Mouse (Mus musculus) hindbrain, embryonic 15.5 days (tissue): ENCODE results near the gene Eif3d. TPM values are rescaled to one million over a fixed set of nuclear protein-coding genes. Genes with fewer than 3 reads are reported as not detected.

Experiments used
- ATAC-seq: fragments of 200-750 bp; cut with Nextera tagmentation; 2 replicates; pipeline ENCODE4 v1.8.0; 2017; ENCODE audit warnings: low read depth, moderate number of reproducible peaks, moderate TSS enrichment; ENCODE audit not compliant: low FRiP score
- H3K27ac ChIP-seq: fragments of 300-500 bp; sonication (generic); replicated peaks from 2 replicates; pipeline ENCODE4 v1.5.1; 2015; ENCODE audit warnings: mild to moderate bottlenecking, inconsistent platforms
- H3K27me3 ChIP-seq: fragments of 300-500 bp; sonication (generic); 2 replicates; pipeline ENCODE4 v1.6.1; 2015; ENCODE audit warnings: control low read depth, inconsistent platforms
- H3K36me3 ChIP-seq: fragments of 300-500 bp; sonication (generic); 2 replicates; pipeline ENCODE4 v1.6.1; 2015; ENCODE audit warnings: control low read depth, inconsistent platforms
- H3K4me1 ChIP-seq: fragments of 300-500 bp; sonication (generic); replicated peaks from 2 replicates; pipeline ENCODE4 v1.6.1; 2015; ENCODE audit warnings: control low read depth, inconsistent platforms
- H3K4me2 ChIP-seq: fragments of 300-500 bp; sonication (generic); 2 replicates; pipeline ENCODE4 v1.6.1; 2015; ENCODE audit warnings: moderate library complexity, mild to moderate bottlenecking, inconsistent platforms
- H3K4me3 ChIP-seq: fragments of 300-500 bp; sonication (generic); 2 replicates; pipeline ENCODE4 v1.5.1; 2015; ENCODE audit warnings: mild to moderate bottlenecking, inconsistent platforms
- H3K9ac ChIP-seq: fragments of 300-500 bp; sonication (generic); 2 replicates; pipeline ENCODE4 v1.6.1; 2015; ENCODE audit warnings: inconsistent platforms
- H3K9me3 ChIP-seq: fragments of 300-500 bp; sonication (generic); 2 replicates; pipeline ENCODE4 v1.6.1; 2016; ENCODE audit warnings: control low read depth, inconsistent platforms
- WGBS: fragments of 180-500 bp; shearing (Covaris S2); methylation state at CpG from one replicate; pipeline ENCODE4 v1.1.7; 2015; 5-methylcytosine and 5-hydroxymethylcytosine counted together
- polyA plus RNA-seq: library from polyadenylated mRNA; unstranded; fragments of >200 nt; fragmentation: Nextera tagmentation; extraction: Ambion mirVana; gene quantifications from 2 replicates; pipeline ENCODE4 v1.2.1, GENCODE M21; 2015

Eif3d gene
- polyA plus RNA-seq, 1 experiment from 2014 or later = 170 TPM

GRCm38 (mm10) chr15:77974165-77974841 lies 3.7 kb upstream of the Eif3d start:
- Histone ChIP-seq H3K36me3 (no peaks in the 10 kb centered on the region), H3K9me3 (no peaks in the 10 kb centered on the region), H3K4me1 (peaks cover 16% of the 10 kb centered on the region), H3K4me3 (no peak overlapping the region), H3K4me2 (no peak overlapping the region), H3K27me3 (no peaks in the 10 kb centered on the region), H3K9ac (no peak overlapping the region), H3K27ac (no peak overlapping the region)
- ATAC-seq = no peak
- WGBS = 80% methylated on average over 6 of the region's 6 CpGs

GRCm38 (mm10) chr15:77969940-77970469 lies 608 bp downstream of the Eif3d start:
- peak overlapping the region; percentile 90 for H3K4me2 ChIP-seq
- peak overlapping the region; percentile 94 for H3K9ac ChIP-seq
- WGBS = 3% methylated on average over 15 of the region's 15 CpGs
- peak overlapping the region; percentile 90 for H3K4me3 ChIP-seq
- 0 out of 2 replicates have a peak, but pooled peaks have one; percentile 7 for ATAC-seq
- H3K36me3 ChIP-seq = peaks cover 32% of the 10 kb centered on the region
- peak overlapping the region; percentile 99 for H3K27ac ChIP-seq
- peaks cover 26% of the 10 kb centered on the region for H3K4me1 ChIP-seq
- no peaks in the 10 kb centered on the region for H3K27me3 ChIP-seq
- H3K9me3 ChIP-seq = no peaks in the 10 kb centered on the region

- no peak overlapping the region for H3K4me2 ChIP-seq
- no peak overlapping the region for H3K9ac ChIP-seq
- WGBS = 85% methylated on average over 9 of the region's 9 CpGs
- no peaks in the 10 kb centered on the region for H3K9me3 ChIP-seq
- H3K4me3 ChIP-seq = no peak overlapping the region
- peaks cover 18% of the 10 kb centered on the region for H3K4me1 ChIP-seq
- no peak for ATAC-seq
- no peaks in the 10 kb centered on the region for H3K27me3 ChIP-seq
- no peak overlapping the region for H3K27ac ChIP-seq
- peaks cover 81% of the 10 kb centered on the region for H3K36me3 ChIP-seq
Observed at GRCm38 (mm10) chr15:77965117-77965528, 5.5 kb downstream of the Eif3d start.

- Histone ChIP-seq H3K27ac (no peak overlapping the region), H3K9me3 (no peaks in the 10 kb centered on the region), H3K27me3 (no peaks in the 10 kb centered on the region), H3K36me3 (peaks cover 87% of the 10 kb centered on the region), H3K4me2 (no peak overlapping the region), H3K9ac (no peak overlapping the region), H3K4me1 (no peaks in the 10 kb centered on the region; the same call in 1 of the 2 replicates), H3K4me3 (no peak overlapping the region)
- 96% methylated on average over 5 of the region's 5 CpGs for WGBS
- no peak for ATAC-seq
Observed at GRCm38 (mm10) chr15:77962447-77962846, 8.2 kb downstream of the Eif3d start.

- Histone ChIP-seq H3K9me3 (no peaks in the 10 kb centered on the region), H3K9ac (no peak overlapping the region), H3K4me2 (no peak overlapping the region), H3K36me3 (peaks cover 69% of the 10 kb centered on the region), H3K27me3 (no peaks in the 10 kb centered on the region), H3K4me3 (no peak overlapping the region), H3K4me1 (peaks cover 15% of the 10 kb centered on the region), H3K27ac (no peak overlapping the region)
- 90% methylated on average over 6 of the region's 6 CpGs for WGBS
- no peak for ATAC-seq
Observed at GRCm38 (mm10) chr15:77960693-77961092, 9.9 kb downstream of the Eif3d start.

- H3K9me3 ChIP-seq = no peaks in the 10 kb centered on the region
- H3K4me1 ChIP-seq = peaks cover 35% of the 10 kb centered on the region
- no peak overlapping the region for H3K4me2 ChIP-seq
- no peak for ATAC-seq
- H3K36me3 ChIP-seq = peaks cover 43% of the 10 kb centered on the region
- H3K9ac ChIP-seq = no peak overlapping the region
- H3K27me3 ChIP-seq = no peaks in the 10 kb centered on the region
- H3K4me3 ChIP-seq = no peak overlapping the region
- H3K27ac ChIP-seq = no peak overlapping the region
- WGBS = 70% methylated on average over 3 of the region's 3 CpGs
Observed at GRCm38 (mm10) chr15:77958071-77958470, 12.5 kb downstream of the Eif3d start.

GRCm38 (mm10) chr15:77957625-77958024 lies 13.0 kb downstream of the Eif3d start:
- Histone ChIP-seq H3K4me2 (no peak overlapping the region), H3K9me3 (no peaks in the 10 kb centered on the region), H3K27ac (no peak overlapping the region), H3K4me3 (no peak overlapping the region), H3K36me3 (peaks cover 41% of the 10 kb centered on the region), H3K9ac (no peak overlapping the region), H3K27me3 (no peaks in the 10 kb centered on the region), H3K4me1 (peaks cover 35% of the 10 kb centered on the region)
- no peak for ATAC-seq
- WGBS = 49% methylated on average over 5 of the region's 5 CpGs

- Histone ChIP-seq H3K4me3 (peak within 1 kb of the TSS; percentile 60), H3K27ac (peak within 1 kb of the TSS; percentile 79), H3K4me2 (peak within 1 kb of the TSS; percentile 96), H3K4me1 (peaks cover 35% of the 10 kb centered on the region), H3K27me3 (no peaks in the 10 kb centered on the region), H3K9ac (peak within 1 kb of the TSS; percentile 63), H3K36me3 (peaks cover 37% of the 10 kb centered on the region), H3K9me3 (no peaks in the 10 kb centered on the region)
- WGBS = under 1% methylated on average over 39 of the region's 39 CpGs
- peak; percentile 91 for ATAC-seq
Observed at GRCm38 (mm10) chr15:77956404-77956901, 14.2 kb downstream of the Eif3d start, which contains the start of gene Foxred2. Gene Foxred2, minus strand, starts transcription at chr15:77956722.

- H3K4me1 ChIP-seq = peaks cover 35% of the 10 kb centered on the region
- peak overlapping the region; percentile 60 for H3K4me3 ChIP-seq
Observed at GRCm38 (mm10) chr15:77955440-77956403, 14.9 kb downstream of the Eif3d start.

GRCm38 (mm10) chr15:77954362-77954761 lies 16.3 kb downstream of the Eif3d start:
- H3K27ac ChIP-seq = no peak overlapping the region
- peaks cover 20% of the 10 kb centered on the region for H3K36me3 ChIP-seq
- peaks cover 35% of the 10 kb centered on the region for H3K4me1 ChIP-seq
- WGBS = 89% methylated on average over 2 of the region's 2 CpGs
- H3K27me3 ChIP-seq = no peaks in the 10 kb centered on the region
- no peaks in the 10 kb centered on the region for H3K9me3 ChIP-seq
- H3K9ac ChIP-seq = 0 out of 2 replicates have a peak overlapping the region, but pooled peaks have one; percentile 22
- H3K4me3 ChIP-seq = no peak overlapping the region
- H3K4me2 ChIP-seq = peak overlapping the region; percentile 35
- ATAC-seq = no peak

More at GRCm38 (mm10) chr15:77955440-77956403, 14.9 kb downstream of the Eif3d start:
- 9% methylated on average over 52 of the region's 52 CpGs for WGBS
- Histone ChIP-seq H3K27me3 (no peaks in the 10 kb centered on the region), H3K9me3 (no peaks in the 10 kb centered on the region), H3K36me3 (peaks cover 33% of the 10 kb centered on the region), H3K4me2 (peak overlapping the region; percentile 96), H3K9ac (peak overlapping the region; percentile 63), H3K27ac (peak overlapping the region; percentile 79)
- ATAC-seq = peak; percentile 55

- Histone ChIP-seq H3K9ac (no peak overlapping the region), H3K4me2 (no peak overlapping the region)
Observed at GRCm38 (mm10) chr15:77952921-77953320, 17.7 kb downstream of the Eif3d start.

More at GRCm38 (mm10) chr15:77952921-77953320, 17.7 kb downstream of the Eif3d start:
- no peak for ATAC-seq
- Histone ChIP-seq H3K9me3 (no peaks in the 10 kb centered on the region), H3K27me3 (no peaks in the 10 kb centered on the region), H3K36me3 (peaks cover 19% of the 10 kb centered on the region), H3K27ac (no peak overlapping the region), H3K4me3 (no peak overlapping the region), H3K4me1 (peaks cover 35% of the 10 kb centered on the region)
- 88% methylated on average over 3 of the region's 3 CpGs for WGBS
